Mouse (Mus musculus) liver, embryonic 14.5 days (tissue): ENCODE data around the gene 1700102P08Rik.

Source experiments
- CTCF ChIP-seq: IDR thresholded peaks from 2 replicates; pipeline ENCODE4 v1.5.1; 2016; ENCODE audit warnings: antibody characterized with exemption, low read depth, control low read depth
- EP300 ChIP-seq: IDR thresholded peaks from 2 replicates; pipeline ENCODE4 v1.6.1; 2016; ENCODE audit warnings: antibody characterized with exemption, low read depth

DNA sequence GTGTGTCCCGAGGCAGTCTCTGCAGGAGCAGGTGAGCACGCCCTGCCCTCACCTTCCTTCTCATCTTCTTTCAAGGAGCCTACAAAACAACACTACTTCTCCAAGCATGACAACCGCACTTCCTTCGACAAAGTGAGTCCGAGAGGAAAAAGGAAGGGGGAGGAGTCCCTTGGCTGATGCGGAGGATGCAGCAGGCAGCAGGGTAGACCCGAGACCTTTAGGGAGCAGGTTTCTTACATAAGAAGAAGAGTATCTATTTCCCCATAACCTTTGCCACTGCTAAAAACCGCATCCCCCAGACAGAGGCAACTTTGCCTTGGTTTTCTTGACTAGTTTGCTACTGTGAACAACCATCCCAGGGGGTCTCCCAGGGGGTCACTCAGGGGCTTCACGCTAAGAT lies 52.5 kb downstream of the 1700102P08Rik start:
- TF ChIP-seq CTCF = no peak
- TF ChIP-seq EP300 = no peak
